Mouse (Mus musculus): ENCODE results near the gene Thra. TPM values are rescaled to one million over a fixed set of nuclear protein-coding genes. Genes with fewer than 3 reads are reported as not detected.
A peak's percentile ranks its signal among the peaks of the same experiment; 100 is the strongest.

Thra gene
- polyA plus RNA-seq, 1 experiment from 2014 or later, result 164 TPM

DNA sequence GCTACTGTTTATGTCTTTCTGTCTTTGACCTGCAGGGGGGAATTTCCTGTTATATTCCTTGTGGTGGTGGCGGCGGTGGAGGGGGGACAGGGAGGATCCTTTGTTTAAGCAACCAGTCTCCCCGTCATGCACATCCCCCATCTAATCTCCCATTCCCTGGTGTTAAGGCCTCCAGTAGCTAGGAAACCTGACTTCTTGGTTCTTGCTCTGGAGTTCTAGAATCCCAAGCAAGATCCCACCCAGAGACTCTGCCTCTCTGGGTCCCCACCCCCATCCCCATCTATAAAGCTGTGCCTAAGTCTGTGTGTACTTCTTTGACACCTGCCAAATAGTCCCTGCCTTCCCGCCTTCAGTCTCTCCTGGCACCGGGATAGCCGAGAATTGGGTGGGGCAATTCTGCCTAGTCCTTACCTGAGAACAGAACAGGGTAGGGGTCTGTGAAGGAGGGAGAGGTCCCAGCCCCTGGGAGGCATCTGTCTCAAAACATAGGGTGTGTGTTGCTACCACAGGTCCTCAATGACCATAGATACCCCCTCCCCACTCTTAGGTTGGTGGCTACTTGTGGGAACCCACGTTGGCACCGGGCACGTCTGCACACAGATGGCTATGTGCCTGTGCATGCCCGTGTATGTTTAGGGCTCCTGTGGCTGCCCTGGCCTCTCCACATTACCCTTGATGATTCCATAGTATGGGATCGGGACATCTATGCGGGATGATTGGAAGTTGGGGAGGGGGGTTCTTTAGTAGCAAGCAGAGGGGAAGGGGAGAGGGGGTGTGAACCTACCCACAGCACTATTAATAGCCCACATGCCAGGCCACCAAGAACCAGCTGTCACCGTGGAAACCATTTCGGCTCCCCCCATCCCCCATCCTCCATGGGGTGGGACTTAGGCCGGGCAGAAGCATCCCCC is 8.3 kb downstream of the Thra start:
- peak overlapping the region; percentile 51 for H3K9ac ChIP-seq (replicated peaks)
- peak overlapping the region; percentile 96 for H3K27ac ChIP-seq (replicated peaks)
- peak overlapping the region; percentile 23 for H3K4me3 ChIP-seq
- peak overlapping the region; percentile 48 for H3K4me2 ChIP-seq (replicated peaks)
- H3K27me3 ChIP-seq, result no peaks in the 10 kb centered on the region
- H3K36me3 ChIP-seq, result peaks cover 7% of the 10 kb centered on the region
- H3K9me3 ChIP-seq, result no peaks in the 10 kb centered on the region
- H3K4me1 ChIP-seq, result peaks cover 98% of the 10 kb centered on the region
- WGBS, result 10% methylated on average over 15 of the region's 15 CpGs
- ATAC-seq (replicated peaks), result peak; percentile 24; the same call in 1 of the 2 replicates

DNA sequence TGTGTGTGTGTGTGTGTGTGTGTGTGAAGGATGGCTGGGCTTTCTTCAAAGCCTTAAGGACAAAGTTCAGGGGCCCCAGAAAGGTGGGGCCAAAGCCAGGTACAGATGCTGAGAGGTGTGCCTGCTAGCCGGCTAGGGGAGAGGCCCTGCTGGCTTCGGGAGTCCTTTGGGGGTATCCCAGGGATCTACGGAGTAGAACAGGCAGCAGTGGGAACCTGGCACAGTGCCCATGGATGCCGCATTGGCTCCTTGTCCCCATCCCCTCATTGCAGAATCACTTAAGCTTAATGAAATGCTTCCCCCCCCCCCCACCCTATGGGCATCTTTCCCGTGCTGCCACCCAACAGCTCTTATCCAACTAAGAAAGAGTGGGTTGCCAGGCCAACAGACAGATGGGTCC is 9.3 kb downstream of the Thra start:
- ATAC-seq (replicated peaks), result peak; percentile 33; the same call in 1 of the 2 replicates
- Histone ChIP-seq H3K9ac (replicated peaks) (peak overlapping the region; percentile 51), H3K27me3 (no peaks in the 10 kb centered on the region), H3K36me3 (peaks cover 12% of the 10 kb centered on the region), H3K4me2 (replicated peaks) (peak overlapping the region; percentile 48), H3K27ac (replicated peaks) (peak overlapping the region; percentile 96), H3K4me1 (peaks cover 97% of the 10 kb centered on the region), H3K9me3 (no peaks in the 10 kb centered on the region), H3K4me3 (peak overlapping the region; percentile 23)
- WGBS, result 2% methylated on average over 5 of the region's 5 CpGs

DNA sequence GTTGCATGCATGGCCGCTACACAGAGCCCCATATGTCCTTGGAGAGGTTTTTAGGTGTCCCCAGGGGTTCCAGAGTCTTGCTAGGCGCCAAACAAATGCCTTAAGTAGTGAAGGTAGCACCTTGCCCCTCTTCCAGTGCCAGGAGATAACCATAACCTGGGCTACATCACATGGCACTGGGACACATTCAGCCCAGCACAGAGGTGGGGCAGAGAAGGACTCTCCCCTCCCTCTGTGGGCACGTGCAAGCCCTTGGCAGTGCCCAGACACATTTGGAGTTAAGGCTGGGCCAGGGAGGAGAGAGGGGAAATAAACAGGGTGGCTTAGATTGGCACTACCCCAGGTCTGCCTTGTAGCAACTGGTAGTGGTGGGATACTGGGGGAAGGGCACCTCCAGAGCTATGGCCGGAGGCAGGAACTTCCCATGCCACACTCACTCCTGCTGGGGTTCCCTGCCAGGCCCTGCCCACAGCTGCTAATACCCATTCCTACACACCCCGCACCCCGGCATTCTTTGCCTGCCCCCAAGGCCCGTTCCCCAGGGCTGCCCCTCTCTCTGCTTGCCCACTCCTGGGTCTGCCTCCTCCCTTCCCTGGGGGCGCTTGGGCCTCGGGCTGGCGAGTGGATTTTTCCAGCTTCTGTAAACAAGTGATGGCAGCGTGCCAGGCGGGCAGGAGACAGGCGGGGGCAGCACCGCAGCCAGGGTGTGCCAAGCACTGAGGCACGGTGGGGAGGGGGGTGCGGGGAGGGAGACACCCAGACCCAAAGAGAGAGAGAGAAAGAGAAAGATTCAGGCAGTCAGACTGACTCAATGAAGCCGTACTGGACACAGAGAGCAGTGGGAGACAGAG is 10.1 kb downstream of the Thra start:
- Histone ChIP-seq H3K9me3 (no peaks in the 10 kb centered on the region), H3K4me3 (peak overlapping the region; percentile 23), H3K27me3 (no peaks in the 10 kb centered on the region), H3K27ac (replicated peaks) (peak overlapping the region; percentile 96), H3K9ac (replicated peaks) (peak overlapping the region; percentile 51), H3K4me2 (replicated peaks) (peak overlapping the region; percentile 48), H3K36me3 (peaks cover 12% of the 10 kb centered on the region), H3K4me1 (peaks cover 91% of the 10 kb centered on the region)
- peak; percentile 36 for ATAC-seq (replicated peaks)
- WGBS, result 12% methylated on average over 17 of the region's 17 CpGs

DNA sequence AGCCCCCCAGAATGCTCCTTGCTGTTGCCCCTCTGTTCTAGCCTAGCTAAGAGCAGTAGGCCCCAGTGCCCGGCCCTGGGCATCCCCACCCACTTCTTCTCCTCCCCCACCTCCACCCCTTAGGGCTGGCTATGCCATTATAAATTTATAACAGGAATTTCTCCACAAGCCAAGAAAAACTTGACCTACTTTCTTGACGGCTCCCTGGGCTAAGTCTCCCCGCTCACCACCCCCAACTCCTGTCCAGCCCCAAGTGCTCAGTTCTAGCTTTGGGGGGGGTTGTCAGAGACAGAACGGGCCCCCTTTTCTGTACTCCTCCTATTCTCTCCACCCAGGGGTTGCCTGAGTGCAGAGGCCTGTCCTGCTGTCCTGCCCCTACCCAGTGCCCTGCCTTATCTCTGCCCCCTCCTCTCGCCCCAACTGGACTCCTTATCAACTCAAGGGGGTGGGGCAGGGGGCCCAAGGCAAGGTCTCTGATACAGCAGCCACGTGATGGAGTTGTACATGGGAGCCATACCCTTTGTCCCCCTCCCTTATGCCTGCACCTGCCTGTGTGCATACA is 10.9 kb downstream of the Thra start:
- ATAC-seq (replicated peaks), result no peak
- peaks cover 84% of the 10 kb centered on the region for H3K4me1 ChIP-seq
- 13% methylated on average over 6 of the region's 6 CpGs for WGBS
- no peaks in the 10 kb centered on the region for H3K27me3 ChIP-seq
- H3K9me3 ChIP-seq, result no peaks in the 10 kb centered on the region
- peaks cover 17% of the 10 kb centered on the region for H3K36me3 ChIP-seq
- peak overlapping the region; percentile 51 for H3K9ac ChIP-seq (replicated peaks)
- H3K27ac ChIP-seq (replicated peaks), result peak overlapping the region; percentile 96
- H3K4me3 ChIP-seq, result peak overlapping the region; percentile 23; the same call in 1 of the 2 replicates
- peak overlapping the region; percentile 48 for H3K4me2 ChIP-seq (replicated peaks)

DNA sequence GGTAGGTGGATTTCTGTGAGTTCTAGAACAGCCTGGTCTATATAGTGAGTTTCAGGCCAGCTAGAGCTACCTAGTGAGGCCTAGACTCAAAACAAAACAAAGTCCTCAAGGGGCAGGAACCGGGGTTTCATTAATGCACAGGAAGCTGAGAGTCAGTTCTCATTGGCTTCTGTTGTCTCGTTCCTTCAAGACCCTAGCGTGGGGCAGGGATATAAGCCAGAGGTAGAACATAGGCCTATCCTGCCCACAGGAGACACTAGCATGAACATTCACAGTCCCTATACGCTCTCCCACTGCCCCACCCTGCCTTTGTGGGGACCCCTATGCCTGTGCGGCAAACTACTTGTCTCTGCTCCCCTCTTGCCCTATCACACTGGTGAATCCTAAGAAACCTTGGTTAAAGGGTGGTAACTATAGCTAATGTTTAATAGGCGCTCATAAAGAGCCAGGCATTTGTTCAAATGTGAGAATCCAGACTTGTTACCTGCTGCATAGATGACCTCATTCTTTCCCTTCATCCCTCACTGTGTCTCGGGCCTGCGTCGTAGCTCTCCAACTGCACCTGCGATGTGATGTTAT is 12.2 kb downstream of the Thra start:
- H3K36me3 ChIP-seq, result peaks cover 29% of the 10 kb centered on the region
- no peak for ATAC-seq (replicated peaks)
- H3K4me2 ChIP-seq (replicated peaks), result no peak overlapping the region
- peaks cover 72% of the 10 kb centered on the region for H3K4me1 ChIP-seq
- 0 out of 2 replicates have a peak overlapping the region, but pooled peaks have one; percentile 8 for H3K9ac ChIP-seq (replicated peaks)
- 83% methylated on average over 10 of the region's 10 CpGs for WGBS
- H3K27me3 ChIP-seq, result no peaks in the 10 kb centered on the region
- H3K27ac ChIP-seq (replicated peaks), result peak overlapping the region; percentile 96; the same call in 1 of the 2 replicates
- H3K4me3 ChIP-seq, result no peak overlapping the region
- no peaks in the 10 kb centered on the region for H3K9me3 ChIP-seq

DNA sequence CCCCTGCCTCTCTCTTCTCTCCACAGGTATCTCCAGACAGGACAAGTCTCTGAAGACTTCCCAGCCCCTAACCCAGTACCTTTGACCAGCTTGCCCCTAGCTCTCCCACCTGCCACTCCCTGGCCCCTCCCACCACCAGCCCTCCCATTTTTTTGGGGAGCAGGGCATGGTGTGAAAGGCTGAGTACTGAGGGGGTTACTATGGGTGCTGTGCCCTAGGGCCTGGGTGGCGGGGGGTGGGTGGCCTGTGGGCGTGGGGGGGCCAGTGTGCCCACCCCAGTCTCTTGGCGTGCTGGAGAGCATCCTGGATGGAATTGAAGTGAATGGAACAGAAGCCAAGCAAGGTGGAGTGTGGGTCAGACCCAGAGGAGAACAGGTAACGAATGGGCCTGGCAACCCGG is 12.8 kb downstream of the Thra start:
- no peak for ATAC-seq (replicated peaks)
- Histone ChIP-seq H3K9ac (replicated peaks) (no peak overlapping the region), H3K36me3 (peaks cover 33% of the 10 kb centered on the region), H3K27me3 (no peaks in the 10 kb centered on the region), H3K27ac (replicated peaks) (0 out of 2 replicates have a peak overlapping the region, but pooled peaks have one; percentile 25), H3K9me3 (no peaks in the 10 kb centered on the region), H3K4me2 (replicated peaks) (no peak overlapping the region), H3K4me3 (no peak overlapping the region), H3K4me1 (peaks cover 66% of the 10 kb centered on the region)
- 87% methylated on average over 5 of the region's 5 CpGs for WGBS

DNA sequence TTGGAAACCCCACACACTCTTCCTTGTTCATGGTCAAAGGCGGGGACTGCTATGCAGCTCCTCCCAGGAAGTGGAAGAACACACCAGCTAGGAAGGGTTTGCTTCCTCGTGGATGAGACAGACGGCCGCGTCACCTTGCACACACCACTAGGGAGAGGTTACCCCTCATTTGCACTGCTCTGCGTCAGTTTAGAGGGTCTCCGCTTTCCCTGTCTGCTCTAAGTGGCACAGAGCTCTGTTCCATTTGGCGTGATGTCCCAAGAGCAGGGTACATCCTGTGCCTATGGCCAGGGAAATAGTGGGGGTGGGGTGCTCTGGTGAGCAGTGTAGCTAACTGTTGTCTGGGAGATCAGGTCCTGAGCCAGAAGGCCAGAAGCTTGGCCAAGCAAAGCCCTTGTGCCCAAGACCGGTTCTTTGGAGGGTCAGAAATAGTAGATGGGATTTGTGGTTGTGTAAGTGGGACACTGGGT is 13.7 kb downstream of the Thra start:
- Histone ChIP-seq H3K36me3 (peaks cover 38% of the 10 kb centered on the region), H3K4me1 (peaks cover 57% of the 10 kb centered on the region), H3K27ac (replicated peaks) (peak overlapping the region; percentile 25; the same call in 1 of the 2 replicates)

DNA sequence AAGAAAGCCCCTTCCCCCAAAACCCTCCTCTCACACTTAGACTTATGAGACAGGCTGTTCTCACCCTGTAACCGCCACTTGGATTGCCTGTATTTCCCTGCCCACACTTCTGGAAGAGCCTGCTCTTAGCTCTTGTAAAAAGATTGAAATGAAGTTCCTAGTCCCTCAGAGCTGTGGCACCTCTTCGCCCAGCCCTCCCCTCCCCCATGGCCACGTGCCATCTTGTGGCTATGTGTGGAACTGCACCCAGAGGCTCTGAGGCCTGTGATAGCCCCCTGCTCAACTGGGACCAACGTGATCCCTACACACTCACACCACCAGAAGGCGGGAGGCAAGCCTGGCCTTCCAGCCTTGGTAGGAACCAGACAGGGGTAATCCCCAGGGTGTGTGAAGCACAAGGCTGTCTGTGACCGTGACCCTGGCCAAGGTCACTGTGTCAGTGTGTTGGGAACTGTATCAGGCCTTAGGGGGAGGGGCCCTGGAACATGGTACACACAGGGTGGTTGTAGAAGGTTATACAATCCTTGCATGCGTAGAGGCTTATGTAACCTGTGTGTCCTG is 14.3 kb downstream of the Thra start:
- Histone ChIP-seq H3K27me3 (no peaks in the 10 kb centered on the region), H3K36me3 (peaks cover 41% of the 10 kb centered on the region), H3K27ac (replicated peaks) (peak overlapping the region; percentile 25; the same call in 1 of the 2 replicates), H3K4me2 (replicated peaks) (no peak overlapping the region), H3K4me3 (no peak overlapping the region), H3K4me1 (peaks cover 52% of the 10 kb centered on the region), H3K9ac (replicated peaks) (no peak overlapping the region), H3K9me3 (no peaks in the 10 kb centered on the region)
- no peak for ATAC-seq (replicated peaks)
- 20% methylated on average over 7 of the region's 7 CpGs for WGBS

More for the DNA sequence above, 13.7 kb downstream of the Thra start:
- WGBS, result 79% methylated on average over 9 of the region's 9 CpGs
- no peak overlapping the region for H3K4me3 ChIP-seq
- H3K9me3 ChIP-seq, result no peaks in the 10 kb centered on the region
- H3K27me3 ChIP-seq, result no peaks in the 10 kb centered on the region
- no peak overlapping the region for H3K4me2 ChIP-seq (replicated peaks)
- H3K9ac ChIP-seq (replicated peaks), result no peak overlapping the region; the same call in 1 of the 2 replicates
- ATAC-seq (replicated peaks), result no peak

DNA sequence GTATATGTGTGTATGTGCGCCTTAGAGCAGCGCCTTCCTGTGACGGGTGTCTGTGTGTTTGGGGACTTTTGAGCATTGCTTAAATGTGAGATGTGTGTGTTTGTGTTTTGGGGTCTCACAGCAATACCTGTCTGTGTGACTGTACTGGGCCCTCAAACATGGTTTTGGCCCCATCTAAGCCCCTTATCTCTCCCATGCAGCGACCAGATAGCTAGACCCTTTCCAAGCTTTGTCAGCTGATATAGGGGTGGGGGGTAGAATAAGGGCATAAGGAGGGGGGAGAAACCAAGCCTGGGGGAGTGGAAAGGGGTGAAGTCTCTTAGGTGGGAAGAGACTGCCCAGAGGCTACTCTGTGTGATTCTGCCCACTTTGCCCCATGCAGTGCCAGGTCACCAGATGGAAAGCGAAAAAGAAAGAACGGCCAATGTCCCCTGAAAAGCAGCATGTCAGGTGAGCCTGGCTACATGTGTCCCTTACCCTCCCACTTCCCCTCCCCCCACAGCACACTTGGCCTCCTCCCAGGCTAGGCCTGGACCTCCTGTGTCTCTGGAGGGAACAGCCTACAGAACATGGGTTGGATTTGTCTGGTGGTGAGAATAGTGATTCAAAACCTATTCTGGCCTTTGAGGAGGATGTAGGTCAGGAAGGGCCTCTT is 15.4 kb downstream of the Thra start:
- ATAC-seq (replicated peaks), result no peak
- Histone ChIP-seq H3K36me3 (peaks cover 51% of the 10 kb centered on the region), H3K27ac (replicated peaks) (no peak overlapping the region), H3K27me3 (no peaks in the 10 kb centered on the region), H3K4me1 (peaks cover 40% of the 10 kb centered on the region), H3K9me3 (no peaks in the 10 kb centered on the region), H3K4me3 (no peak overlapping the region), H3K4me2 (replicated peaks) (no peak overlapping the region), H3K9ac (replicated peaks) (no peak overlapping the region)
- 96% methylated on average over 6 of the region's 6 CpGs for WGBS

DNA sequence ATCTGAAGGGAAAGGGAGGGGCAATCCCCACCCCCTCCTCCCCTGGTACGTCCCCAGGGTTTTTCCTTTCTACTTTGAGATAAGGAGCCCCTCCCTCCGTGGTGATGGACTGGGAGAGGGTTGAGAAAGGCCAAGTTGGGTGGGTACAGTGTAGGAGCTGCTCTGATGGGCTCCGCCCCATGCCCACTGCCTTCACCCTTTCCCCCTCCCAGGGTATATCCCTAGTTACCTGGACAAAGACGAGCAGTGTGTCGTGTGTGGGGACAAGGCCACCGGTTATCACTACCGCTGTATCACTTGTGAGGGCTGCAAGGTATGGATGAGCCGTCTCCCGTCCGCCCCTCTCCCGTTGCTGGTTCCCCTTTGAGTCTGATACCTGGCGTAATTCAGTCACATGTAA is 16.3 kb downstream of the Thra start:
- Histone ChIP-seq H3K4me1 (peaks cover 32% of the 10 kb centered on the region), H3K9ac (replicated peaks) (no peak overlapping the region), H3K4me3 (no peak overlapping the region), H3K4me2 (replicated peaks) (no peak overlapping the region), H3K27me3 (no peaks in the 10 kb centered on the region), H3K27ac (replicated peaks) (no peak overlapping the region), H3K9me3 (no peaks in the 10 kb centered on the region), H3K36me3 (peaks cover 58% of the 10 kb centered on the region)
- no peak for ATAC-seq (replicated peaks)
- 88% methylated on average over 12 of the region's 12 CpGs for WGBS

DNA sequence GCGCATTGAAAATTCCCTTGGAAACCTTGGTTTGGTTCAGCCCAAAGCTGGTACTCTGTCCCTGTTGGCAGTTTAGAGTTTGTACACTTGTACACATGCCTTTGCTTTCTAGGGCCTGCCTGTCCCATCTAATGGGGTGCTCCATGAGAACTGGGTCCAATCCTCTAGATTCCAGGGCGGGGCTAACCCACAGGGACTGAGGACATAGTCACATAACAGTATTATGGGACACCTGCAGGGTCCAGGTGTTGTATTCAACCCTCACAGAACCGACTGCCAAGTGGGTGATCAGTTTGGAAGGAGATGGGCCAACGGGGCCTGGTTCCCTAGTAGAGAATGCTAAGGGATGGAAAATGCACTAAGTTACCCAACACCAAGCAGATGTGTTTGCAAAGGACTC is 21.5 kb downstream of the Thra start:
- no peak for ATAC-seq (replicated peaks)
- Histone ChIP-seq H3K4me1 (peaks cover 25% of the 10 kb centered on the region), H3K27me3 (no peaks in the 10 kb centered on the region), H3K4me2 (replicated peaks) (no peak overlapping the region), H3K27ac (replicated peaks) (no peak overlapping the region), H3K9ac (replicated peaks) (no peak overlapping the region), H3K36me3 (peaks cover 77% of the 10 kb centered on the region), H3K4me3 (no peak overlapping the region), H3K9me3 (no peaks in the 10 kb centered on the region)
- WGBS, result 92% methylated on average over 4 of the region's 4 CpGs
